Mouse (Mus musculus): Measurements from ENCODE around the gene Gli2.
A peak's percentile ranks its signal among the peaks of the same experiment; 100 is the strongest.

Gli2 gene

GRCm38 (mm10) chr1:119053402-119053841, at the start of gene Gli2:
Gene Gli2, minus strand, starts transcription at chr1:119053619.
- DNase-seq (ENCODE audit: low read depth) = peak; percentile 70

GRCm38 (mm10) chr1:119097921-119098521, 44.6 kb upstream of the Gli2 start:
- no peak for DNase-seq (ENCODE audit: low read depth)

- DNase-seq (ENCODE audit: low read depth) = no peak
Observed at GRCm38 (mm10) chr1:119093739-119094138, 40.3 kb upstream of the Gli2 start.

- DNase-seq (ENCODE audit: low read depth) = no peak
Observed at GRCm38 (mm10) chr1:119089887-119090620, 36.6 kb upstream of the Gli2 start.

- DNase-seq (ENCODE audit: low read depth) = no peak
Observed at GRCm38 (mm10) chr1:119087539-119087938, 34.1 kb upstream of the Gli2 start.

GRCm38 (mm10) chr1:119085771-119086170, 32.4 kb upstream of the Gli2 start:
- no peak for DNase-seq (ENCODE audit: low read depth)

- no peak for DNase-seq (ENCODE audit: low read depth)
Observed at GRCm38 (mm10) chr1:119083468-119083921, 30.1 kb upstream of the Gli2 start.

GRCm38 (mm10) chr1:119082231-119082991, 29.0 kb upstream of the Gli2 start:
- no peak for DNase-seq (ENCODE audit: low read depth)

- no peak for DNase-seq (ENCODE audit: low read depth)
Observed at GRCm38 (mm10) chr1:119077933-119078332, 24.5 kb upstream of the Gli2 start.

- DNase-seq (ENCODE audit: low read depth) = no peak
Observed at GRCm38 (mm10) chr1:119076333-119076732, 22.9 kb upstream of the Gli2 start.

GRCm38 (mm10) chr1:119075916-119076315, 22.5 kb upstream of the Gli2 start:
- DNase-seq (ENCODE audit: low read depth) = no peak

GRCm38 (mm10) chr1:119075500-119075899, 22.1 kb upstream of the Gli2 start:
- no peak for DNase-seq (ENCODE audit: low read depth)

GRCm38 (mm10) chr1:119074910-119075309, 21.5 kb upstream of the Gli2 start:
- DNase-seq (ENCODE audit: low read depth) = no peak

- no peak for DNase-seq (ENCODE audit: low read depth)
Observed at GRCm38 (mm10) chr1:119073876-119074275, 20.5 kb upstream of the Gli2 start.

- DNase-seq (ENCODE audit: low read depth) = no peak
Observed at GRCm38 (mm10) chr1:119064892-119065671, 11.7 kb upstream of the Gli2 start.

- no peak for DNase-seq (ENCODE audit: low read depth)
Observed at GRCm38 (mm10) chr1:119056491-119056890, 3.1 kb upstream of the Gli2 start.

- DNase-seq (ENCODE audit: low read depth) = no peak
Observed at GRCm38 (mm10) chr1:119055801-119056200, 2.4 kb upstream of the Gli2 start.

- no peak for DNase-seq (ENCODE audit: low read depth)
Observed at GRCm38 (mm10) chr1:119054468-119054867, 1.0 kb upstream of the Gli2 start.

- no peak for DNase-seq (ENCODE audit: low read depth)
Observed at GRCm38 (mm10) chr1:119053872-119054354, 494 bp upstream of the Gli2 start.

- DNase-seq (ENCODE audit: low read depth) = no peak
Observed at GRCm38 (mm10) chr1:119052631-119053177, 715 bp downstream of the Gli2 start.

- no peak for DNase-seq (ENCODE audit: low read depth)
Observed at GRCm38 (mm10) chr1:119051938-119052551, 1.4 kb downstream of the Gli2 start.

Measured in fibroblast of lung, adult 2 months (primary cell).